Mouse (Mus musculus): Measurements from ENCODE around the gene Tmem229b. TPM values are rescaled to one million over a fixed set of nuclear protein-coding genes. Genes with fewer than 3 reads are reported as not detected.

Gene Tmem229b
- total and polyA plus RNA-seq, 2 experiments from 2014 or later: 54.8 to 153 TPM

DNA sequence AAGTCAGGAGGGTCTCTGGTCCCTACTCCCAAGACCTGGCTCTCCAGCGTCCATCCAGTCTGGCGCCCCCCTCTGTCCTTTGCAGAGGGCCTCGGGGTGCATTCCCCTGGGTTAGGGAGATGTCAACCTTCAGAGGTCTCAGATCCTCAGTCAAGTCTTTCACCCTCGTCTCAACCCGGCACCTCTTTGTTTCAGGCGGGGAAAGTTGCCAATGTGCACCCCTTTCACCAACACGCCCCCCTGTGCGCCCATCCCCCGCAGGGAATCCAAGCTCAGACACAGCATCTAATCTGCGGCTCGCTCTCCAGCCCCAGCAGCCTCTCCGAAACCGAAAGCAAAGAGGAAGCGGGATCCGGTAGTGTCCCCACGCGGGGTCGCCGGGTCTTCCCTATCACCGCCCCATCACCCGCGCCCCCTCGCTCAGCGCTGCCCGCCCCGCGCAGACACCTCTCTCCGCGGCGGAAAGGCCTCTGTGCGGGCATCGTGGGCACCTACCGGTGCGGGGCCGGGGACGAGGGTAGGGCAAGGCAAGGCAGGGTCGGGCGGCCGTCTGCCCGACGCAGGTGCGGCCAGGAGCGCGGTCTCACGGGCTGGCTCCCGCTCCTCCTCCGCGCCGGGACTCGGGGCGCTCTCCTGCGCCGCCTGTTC lies 825 bp downstream of the Tmem229b start:
- Histone ChIP-seq H3K36me3 (ENCODE audit: insufficient read depth) (no peaks in the 10 kb centered on the region), H3K27me3 (ENCODE audit: insufficient read depth, low read length) (no peaks in the 10 kb centered on the region), H3K4me3 (ENCODE audit: low read depth, low read length) (peak overlapping the region; percentile 93), H3K9ac (peak overlapping the region; percentile 95), H3K27ac (ENCODE audit: low read depth, low read length) (peak overlapping the region; percentile 89), H3K4me2 (ENCODE audit: low read depth) (peak overlapping the region; percentile 84), H3K9me3 (ENCODE audit: low read length) (no peaks in the 10 kb centered on the region), H3K4me1 (ENCODE audit: insufficient read depth) (peaks cover 16% of the 10 kb centered on the region; the same call in 1 of the 2 replicates)
- under 1% methylated on average over 44 of the region's 53 CpGs for WGBS
- TF ChIP-seq CTCF (IDR thresholded peaks at IDR 0.05; ENCODE audit: low read depth): peak; percentile 65
- DNase-seq: peak; percentile 80
- ATAC-seq: peak; percentile 74

DNA sequence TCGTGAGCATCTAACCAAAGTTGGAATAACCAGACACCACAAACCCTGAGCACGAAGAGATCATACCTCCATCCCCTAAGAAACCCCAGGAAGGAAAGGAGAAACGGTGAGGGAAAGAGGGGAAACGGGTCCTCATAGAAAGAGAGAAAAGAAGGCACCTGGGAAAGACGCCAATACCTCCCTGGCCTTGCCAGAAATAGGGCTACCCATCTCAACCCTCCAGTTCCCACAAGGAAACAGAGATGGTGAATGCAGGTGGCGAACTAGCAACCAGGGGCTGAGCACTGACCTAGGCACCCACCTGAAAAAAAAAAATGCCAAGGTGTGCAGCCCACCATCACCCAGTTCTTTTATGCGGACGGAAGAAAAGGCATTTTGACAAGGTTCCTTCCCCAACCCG lies 1.4 kb downstream of the Tmem229b start:
- no peak for ATAC-seq

DNA sequence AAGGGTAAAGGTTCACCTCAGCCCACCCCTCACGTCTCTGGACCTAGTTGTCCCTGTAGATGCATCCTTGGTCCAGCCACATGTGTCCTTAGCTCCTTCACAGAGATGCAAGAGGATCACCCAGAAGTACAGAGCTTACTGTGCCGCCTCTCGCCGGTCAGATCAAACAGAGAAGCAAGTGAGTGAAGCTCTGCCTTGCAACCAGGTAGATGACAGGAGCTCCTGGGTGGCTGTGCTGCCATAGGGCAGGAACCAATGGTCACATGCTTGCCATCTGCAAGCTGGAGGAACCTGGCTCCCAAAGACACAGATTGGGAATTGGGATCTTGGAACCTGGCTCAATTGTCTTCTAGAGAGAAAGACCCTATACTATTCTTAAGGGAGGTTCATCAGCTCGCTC lies 2.0 kb downstream of the Tmem229b start:
- Histone ChIP-seq H3K4me1 (ENCODE audit: insufficient read depth) (peaks cover 16% of the 10 kb centered on the region; the same call in 1 of the 2 replicates), H3K36me3 (ENCODE audit: insufficient read depth) (no peaks in the 10 kb centered on the region), H3K9me3 (ENCODE audit: low read length) (no peaks in the 10 kb centered on the region), H3K4me2 (ENCODE audit: low read depth) (peak overlapping the region; percentile 84), H3K4me3 (ENCODE audit: low read depth, low read length) (peak overlapping the region; percentile 93; the same call in 1 of the 2 replicates), H3K9ac (no peak overlapping the region), H3K27me3 (ENCODE audit: insufficient read depth, low read length) (no peaks in the 10 kb centered on the region), H3K27ac (ENCODE audit: low read depth, low read length) (no peak overlapping the region)
- ATAC-seq (no peak), DNase-seq (no peak)
- TF ChIP-seq CTCF (IDR thresholded peaks at IDR 0.05; ENCODE audit: low read depth): no peak
- 88% methylated on average over 5 of the region's 5 CpGs for WGBS

More for the DNA sequence above, 1.4 kb downstream of the Tmem229b start:
- H3K4me2 ChIP-seq (ENCODE audit: low read depth): peak overlapping the region; percentile 84
- no peaks in the 10 kb centered on the region for H3K27me3 ChIP-seq (ENCODE audit: insufficient read depth, low read length)
- DNase-seq: no peak
- H3K9ac ChIP-seq: peak overlapping the region; percentile 95
- H3K4me1 ChIP-seq (ENCODE audit: insufficient read depth): peaks cover 16% of the 10 kb centered on the region; the same call in 1 of the 2 replicates
- H3K9me3 ChIP-seq (ENCODE audit: low read length): no peaks in the 10 kb centered on the region
- H3K4me3 ChIP-seq (ENCODE audit: low read depth, low read length): peak overlapping the region; percentile 93
- WGBS: 22% methylated on average over 9 of the region's 9 CpGs
- H3K36me3 ChIP-seq (ENCODE audit: insufficient read depth): no peaks in the 10 kb centered on the region
- no peak for TF ChIP-seq CTCF (IDR thresholded peaks at IDR 0.05; ENCODE audit: low read depth)
- H3K27ac ChIP-seq (ENCODE audit: low read depth, low read length): peak overlapping the region; percentile 89

DNA sequence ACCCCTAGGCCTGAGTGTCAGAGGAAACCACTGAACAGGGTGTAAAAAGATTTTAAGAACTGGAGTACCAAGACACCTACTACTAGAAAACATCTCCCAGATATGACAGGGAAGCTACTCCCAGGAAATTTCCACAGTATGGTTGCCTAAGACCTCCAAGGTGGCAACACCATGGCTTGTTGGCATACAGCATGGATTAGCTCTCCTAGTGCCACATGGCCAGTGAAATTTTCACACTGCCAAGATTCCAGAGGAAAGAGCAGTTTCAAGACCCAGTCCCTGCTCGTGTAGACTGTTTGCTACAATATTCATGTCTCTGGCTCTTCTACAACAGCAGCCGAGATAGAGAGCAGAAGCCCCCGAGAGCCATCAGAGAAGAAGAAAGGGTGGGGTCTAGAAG lies 4.4 kb downstream of the Tmem229b start:
- H3K27me3 ChIP-seq (ENCODE audit: insufficient read depth, low read length): no peaks in the 10 kb centered on the region
- DNase-seq (no peak), ATAC-seq (no peak)
- H3K9ac ChIP-seq: no peak overlapping the region
- no peaks in the 10 kb centered on the region for H3K36me3 ChIP-seq (ENCODE audit: insufficient read depth)
- H3K4me1 ChIP-seq (ENCODE audit: insufficient read depth): peaks cover 16% of the 10 kb centered on the region; the same call in 1 of the 2 replicates
- H3K9me3 ChIP-seq (ENCODE audit: low read length): no peaks in the 10 kb centered on the region
- no peak overlapping the region for H3K27ac ChIP-seq (ENCODE audit: low read depth, low read length)
- H3K4me2 ChIP-seq (ENCODE audit: low read depth): no peak overlapping the region
- TF ChIP-seq CTCF (IDR thresholded peaks at IDR 0.05; ENCODE audit: low read depth): no peak
- 88% methylated on average over 3 of the region's 3 CpGs for WGBS
- no peak overlapping the region for H3K4me3 ChIP-seq (ENCODE audit: low read depth, low read length)

DNA sequence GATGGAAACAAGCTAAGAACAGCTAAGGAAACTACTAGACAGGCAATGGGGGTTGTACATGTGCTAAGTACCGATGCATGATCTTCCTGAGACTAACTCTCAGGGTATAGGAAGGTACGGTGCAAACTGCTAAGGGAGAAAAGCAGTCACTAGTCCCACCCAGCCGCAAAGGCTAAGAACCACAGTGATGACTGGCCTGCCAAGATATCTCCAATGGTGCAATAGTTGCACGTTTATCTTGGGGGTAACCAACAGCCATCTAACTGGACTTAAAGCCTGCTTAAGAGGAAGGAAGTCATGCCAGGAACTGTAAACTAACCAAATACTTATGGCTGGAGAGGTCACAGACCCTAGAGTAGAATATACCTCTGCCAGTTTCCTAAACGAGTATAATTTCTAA lies 5.0 kb downstream of the Tmem229b start:
- TF ChIP-seq CTCF (IDR thresholded peaks at IDR 0.05; ENCODE audit: low read depth): no peak
- ATAC-seq (no peak), DNase-seq (no peak)
- no peaks in the 10 kb centered on the region for H3K9me3 ChIP-seq (ENCODE audit: low read length)
- H3K9ac ChIP-seq: no peak overlapping the region
- H3K27ac ChIP-seq (ENCODE audit: low read depth, low read length): no peak overlapping the region
- H3K27me3 ChIP-seq (ENCODE audit: insufficient read depth, low read length): no peaks in the 10 kb centered on the region
- WGBS: 91% methylated on average over 5 of the region's 5 CpGs
- peaks cover 11% of the 10 kb centered on the region; the same call in 1 of the 2 replicates for H3K4me1 ChIP-seq (ENCODE audit: insufficient read depth)
- H3K4me2 ChIP-seq (ENCODE audit: low read depth): no peak overlapping the region
- no peaks in the 10 kb centered on the region for H3K36me3 ChIP-seq (ENCODE audit: insufficient read depth)
- H3K4me3 ChIP-seq (ENCODE audit: low read depth, low read length): no peak overlapping the region

DNA sequence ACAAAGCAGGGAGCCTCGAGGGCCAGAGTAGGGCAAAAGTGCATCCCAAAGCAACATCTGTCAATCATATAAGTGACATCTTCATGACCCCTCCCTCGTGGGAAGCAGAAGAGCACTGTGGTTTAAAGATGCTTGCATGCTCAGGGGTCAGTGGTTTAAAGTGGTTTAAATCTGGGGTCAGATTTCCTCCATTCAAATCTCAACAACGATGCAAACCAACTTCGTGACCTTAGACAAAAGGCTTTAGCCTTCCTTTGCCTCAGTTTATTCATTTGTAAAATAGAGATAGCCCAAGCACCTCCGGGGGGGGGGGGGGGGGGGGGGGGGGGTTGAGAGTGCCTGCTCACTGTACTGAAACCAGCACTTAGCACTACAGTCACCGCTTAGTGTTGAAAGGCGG lies 10.7 kb downstream of the Tmem229b start:
- no peak overlapping the region for H3K9ac ChIP-seq
- no peaks in the 10 kb centered on the region for H3K4me1 ChIP-seq (ENCODE audit: insufficient read depth)
- no peak overlapping the region for H3K4me2 ChIP-seq (ENCODE audit: low read depth)
- no peak for ATAC-seq
- WGBS: 21% methylated on average over 6 of the region's 7 CpGs
- DNase-seq: no peak
- no peak overlapping the region for H3K27ac ChIP-seq (ENCODE audit: low read depth, low read length)
- H3K36me3 ChIP-seq (ENCODE audit: insufficient read depth): peaks cover 4% of the 10 kb centered on the region; the same call in 1 of the 2 replicates
- no peaks in the 10 kb centered on the region for H3K27me3 ChIP-seq (ENCODE audit: insufficient read depth, low read length)
- TF ChIP-seq CTCF (IDR thresholded peaks at IDR 0.05; ENCODE audit: low read depth): no peak
- no peak overlapping the region for H3K4me3 ChIP-seq (ENCODE audit: low read depth, low read length)
- no peaks in the 10 kb centered on the region for H3K9me3 ChIP-seq (ENCODE audit: low read length)

DNA sequence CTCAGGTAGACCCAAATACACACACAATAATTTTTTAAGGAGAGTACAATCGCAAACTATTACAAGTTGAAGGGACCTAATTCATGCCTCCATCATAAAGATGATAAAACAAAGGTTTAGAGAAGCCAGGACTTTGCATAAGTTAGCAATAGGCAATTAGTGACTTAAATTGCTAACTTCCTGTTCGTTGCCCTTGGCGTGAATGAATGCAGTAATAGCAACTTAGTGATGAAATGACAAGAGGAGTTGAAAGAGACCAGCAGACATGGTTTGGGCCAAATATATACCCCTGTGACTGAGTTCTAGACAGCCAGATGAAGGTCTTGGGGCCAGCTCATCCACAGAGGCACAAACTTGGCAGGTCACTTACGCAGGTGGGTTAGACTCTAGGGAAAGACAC lies 11.2 kb downstream of the Tmem229b start:
- no peak for ATAC-seq
- no peak for TF ChIP-seq CTCF (IDR thresholded peaks at IDR 0.05; ENCODE audit: low read depth)

More for the DNA sequence above, 11.2 kb downstream of the Tmem229b start:
- H3K9me3 ChIP-seq (ENCODE audit: low read length): no peaks in the 10 kb centered on the region
- WGBS: 80% methylated on average over 4 of the region's 4 CpGs
- peaks cover 5% of the 10 kb centered on the region; the same call in 1 of the 2 replicates for H3K36me3 ChIP-seq (ENCODE audit: insufficient read depth)
- DNase-seq: no peak
- H3K27me3 ChIP-seq (ENCODE audit: insufficient read depth, low read length): no peaks in the 10 kb centered on the region
- no peak overlapping the region for H3K4me2 ChIP-seq (ENCODE audit: low read depth)
- H3K9ac ChIP-seq: no peak overlapping the region
- H3K4me1 ChIP-seq (ENCODE audit: insufficient read depth): no peaks in the 10 kb centered on the region
- no peak overlapping the region for H3K4me3 ChIP-seq (ENCODE audit: low read depth, low read length)
- no peak overlapping the region for H3K27ac ChIP-seq (ENCODE audit: low read depth, low read length)
